Mouse (Mus musculus) limb, embryonic 15.5 days (tissue): ENCODE results near the gene Brdt. TPM values are rescaled to one million over a fixed set of nuclear protein-coding genes. Genes with fewer than 3 reads are reported as not detected.
"Not testable (repeated sequence)": the region's sequence is repeated elsewhere in the genome, so short reads cannot be mapped to it uniquely, and the experiment has no call there.

Source experiments
- ATAC-seq: fragments of 200-750 bp; cut with Nextera tagmentation; 2 replicates; pipeline ENCODE4 v1.8.0; 2017; ENCODE audit warnings: low read depth, moderate TSS enrichment; ENCODE audit not compliant: insufficient number of reproducible peaks, low FRiP score, low TSS enrichment
- H3K27ac ChIP-seq: fragments of 300-500 bp; sonication (generic); 2 replicates; pipeline ENCODE4 v1.5.1; 2015; ENCODE audit warnings: moderate library complexity, mild to moderate bottlenecking, inconsistent platforms
- H3K27me3 ChIP-seq: fragments of 300-500 bp; sonication (generic); 2 replicates; pipeline ENCODE4 v1.6.1; 2015; ENCODE audit warnings: inconsistent platforms
- H3K36me3 ChIP-seq: fragments of 300-500 bp; sonication (generic); 2 replicates; pipeline ENCODE4 v1.6.1; 2015; ENCODE audit warnings: inconsistent platforms
- H3K4me1 ChIP-seq: fragments of 300-500 bp; sonication (generic); 2 replicates; pipeline ENCODE4 v1.6.1; 2015; ENCODE audit warnings: inconsistent platforms
- H3K4me2 ChIP-seq: fragments of 300-500 bp; sonication (generic); 2 replicates; pipeline ENCODE4 v1.6.1; 2015; ENCODE audit warnings: mild to moderate bottlenecking, inconsistent platforms
- H3K4me3 ChIP-seq: fragments of 300-500 bp; sonication (generic); 2 replicates; pipeline ENCODE4 v1.5.1; 2015; ENCODE audit warnings: mild to moderate bottlenecking, inconsistent platforms
- H3K9ac ChIP-seq: fragments of 300-500 bp; sonication (generic); 2 replicates; pipeline ENCODE4 v1.6.1; 2015; ENCODE audit warnings: inconsistent platforms
- H3K9me3 ChIP-seq: fragments of 300-500 bp; sonication (generic); 2 replicates; pipeline ENCODE4 v1.6.1; 2016; ENCODE audit warnings: inconsistent platforms
- WGBS: fragments of 180-500 bp; shearing (Covaris S2); methylation state at CpG from one replicate; pipeline ENCODE4 v1.1.7; 2015; 5-methylcytosine and 5-hydroxymethylcytosine counted together
- polyA plus RNA-seq: library from polyadenylated mRNA; unstranded; fragments of >200 nt; fragmentation: Nextera tagmentation; extraction: Ambion mirVana; gene quantifications from 2 replicates; pipeline ENCODE4 v1.2.1, GENCODE M21; 2015

Gene Brdt
- polyA plus RNA-seq, 1 experiment from 2014 or later: 3.9 TPM

DNA sequence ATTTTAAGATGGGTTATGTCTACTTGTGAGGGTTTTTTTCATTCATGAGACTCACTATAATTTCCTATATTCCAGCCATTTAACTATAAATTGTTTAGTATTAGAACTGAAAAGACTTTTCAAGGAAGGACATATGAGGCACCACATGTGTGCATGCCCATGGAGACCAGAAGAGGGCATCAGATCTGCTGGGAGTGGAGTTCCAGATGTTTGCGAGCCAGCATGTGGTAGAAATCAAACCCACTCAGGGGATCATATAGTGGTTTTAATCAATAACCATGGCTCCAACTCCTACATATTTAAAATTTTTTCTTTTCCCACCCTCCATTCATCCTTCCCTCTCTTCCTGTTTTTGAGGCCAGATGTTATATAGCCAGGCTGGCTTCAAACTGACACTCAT is 15.3 kb downstream of the Brdt start:
- Histone ChIP-seq H3K4me3 (no peak overlapping the region), H3K9me3 (no peaks in the 10 kb centered on the region), H3K9ac (no peak overlapping the region), H3K27me3 (no peaks in the 10 kb centered on the region), H3K4me2 (no peak overlapping the region), H3K36me3 (no peaks in the 10 kb centered on the region), H3K4me1 (peaks cover 7% of the 10 kb centered on the region; the same call in 1 of the 2 replicates), H3K27ac (no peak overlapping the region)
- WGBS: 17% methylated on average over 1 of the region's 1 CpGs
- ATAC-seq: no peak

DNA sequence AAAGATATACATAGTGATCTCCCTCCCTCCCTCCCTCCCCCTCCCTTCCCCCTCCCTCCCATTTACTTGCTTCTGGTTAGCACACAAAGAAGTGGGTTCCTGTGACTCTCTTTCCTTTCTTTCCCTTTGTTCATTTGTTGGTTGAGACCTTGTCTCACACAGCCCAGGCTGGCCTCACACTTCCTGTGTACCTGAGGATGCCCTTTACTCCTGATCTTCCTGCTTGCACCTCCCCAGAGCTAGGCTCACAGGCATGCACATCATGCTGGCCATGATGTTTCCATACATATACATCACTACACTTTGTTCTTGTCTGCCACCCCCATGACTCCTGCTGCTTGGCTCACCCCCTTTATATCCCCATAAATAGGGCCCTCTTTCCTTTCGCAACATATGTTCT is 21.6 kb downstream of the Brdt start:
- Histone ChIP-seq H3K9ac (no peak overlapping the region), H3K4me2 (no peak overlapping the region), H3K27ac (no peak overlapping the region), H3K4me3 (no peak overlapping the region), H3K4me1 (0 out of 2 replicates have a peak, but pooled peaks cover 2% of the 10 kb centered on the region), H3K9me3 (no peaks in the 10 kb centered on the region), H3K36me3 (no peaks in the 10 kb centered on the region), H3K27me3 (no peaks in the 10 kb centered on the region)
- ATAC-seq: no peak
- WGBS: 77% methylated on average over 1 of the region's 1 CpGs

DNA sequence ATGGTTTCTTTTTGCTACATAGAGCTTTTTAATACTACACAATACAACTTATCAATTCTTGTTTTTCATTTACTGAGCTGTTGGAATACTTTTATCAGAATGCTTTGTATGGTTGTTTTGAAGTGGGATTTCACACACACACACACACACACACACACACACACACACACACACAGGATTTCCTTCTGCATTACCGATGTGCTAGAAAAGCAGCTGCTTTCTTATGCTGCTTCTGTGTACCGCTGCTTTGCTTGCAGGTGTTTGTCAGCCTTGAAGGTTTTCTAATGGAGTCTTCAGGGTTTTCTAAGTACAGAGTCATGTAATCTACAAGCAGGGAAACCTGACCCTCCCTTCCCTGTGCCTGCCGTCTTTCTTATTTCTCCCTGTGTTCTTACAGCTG is 23.0 kb downstream of the Brdt start:
- Histone ChIP-seq H3K9me3 (no peaks in the 10 kb centered on the region), H3K4me3 (no peak overlapping the region), H3K27ac (no peak overlapping the region), H3K9ac (no peak overlapping the region), H3K36me3 (no peaks in the 10 kb centered on the region), H3K27me3 (no peaks in the 10 kb centered on the region), H3K4me1 (0 out of 2 replicates have a peak, but pooled peaks cover 2% of the 10 kb centered on the region), H3K4me2 (no peak overlapping the region)
- 28% methylated on average over 3 of the region's 3 CpGs for WGBS
- ATAC-seq: no peak

GRCm38 (mm10) chr5:107355801-107356200 is 24.8 kb downstream of the Brdt start:
- Histone ChIP-seq H3K9me3 (no peaks in the 10 kb centered on the region), H3K4me3 (no peak overlapping the region), H3K27me3 (no peaks in the 10 kb centered on the region), H3K9ac (no peak overlapping the region), H3K27ac (no peak overlapping the region), H3K4me2 (no peak overlapping the region), H3K4me1 (peaks cover 5% of the 10 kb centered on the region; the same call in 1 of the 2 replicates), H3K36me3 (no peaks in the 10 kb centered on the region)
- ATAC-seq: no peak
- WGBS: 17% methylated on average over 1 of the region's 1 CpGs

DNA sequence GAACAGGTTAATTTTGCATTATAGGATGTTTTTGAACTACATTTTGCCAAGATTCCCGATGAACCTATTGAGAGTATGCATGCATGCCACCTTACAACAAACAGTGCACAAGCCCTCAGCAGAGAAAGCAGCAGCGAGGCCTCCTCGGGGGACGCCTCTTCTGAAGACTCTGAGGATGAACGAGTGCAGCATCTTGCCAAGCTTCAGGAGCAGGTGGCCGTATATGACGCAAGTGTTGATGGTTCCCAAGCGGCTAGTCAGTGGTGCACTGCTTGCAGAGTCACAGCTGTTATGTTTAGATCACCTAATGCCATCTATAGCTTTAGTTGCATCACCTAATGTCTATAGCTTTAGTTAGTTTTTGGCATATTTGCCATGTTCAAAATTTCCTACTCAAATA is 26.8 kb downstream of the Brdt start:
- H3K9me3 ChIP-seq: no peaks in the 10 kb centered on the region
- no peak for ATAC-seq
- WGBS: 83% methylated on average over 8 of the region's 8 CpGs
- H3K27ac ChIP-seq: no peak overlapping the region
- peaks cover 7% of the 10 kb centered on the region; the same call in 1 of the 2 replicates for H3K4me1 ChIP-seq
- H3K4me3 ChIP-seq: no peak overlapping the region
- H3K9ac ChIP-seq: no peak overlapping the region
- H3K36me3 ChIP-seq: no peaks in the 10 kb centered on the region
- no peaks in the 10 kb centered on the region for H3K27me3 ChIP-seq
- no peak overlapping the region for H3K4me2 ChIP-seq

GRCm38 (mm10) chr5:107359395-107360053 is 28.6 kb downstream of the Brdt start:
- Histone ChIP-seq H3K4me3 (peak overlapping the region; percentile 59), H3K36me3 (no peaks in the 10 kb centered on the region), H3K9me3 (no peaks in the 10 kb centered on the region), H3K4me2 (peak overlapping the region; percentile 46), H3K27me3 (no peaks in the 10 kb centered on the region), H3K9ac (peak overlapping the region; percentile 37; the same call in 1 of the 2 replicates), H3K4me1 (peaks cover 7% of the 10 kb centered on the region; the same call in 1 of the 2 replicates), H3K27ac (peak overlapping the region; percentile 81)
- under 1% methylated on average over 35 of the region's 40 CpGs for WGBS
- ATAC-seq: peak; percentile 93

DNA sequence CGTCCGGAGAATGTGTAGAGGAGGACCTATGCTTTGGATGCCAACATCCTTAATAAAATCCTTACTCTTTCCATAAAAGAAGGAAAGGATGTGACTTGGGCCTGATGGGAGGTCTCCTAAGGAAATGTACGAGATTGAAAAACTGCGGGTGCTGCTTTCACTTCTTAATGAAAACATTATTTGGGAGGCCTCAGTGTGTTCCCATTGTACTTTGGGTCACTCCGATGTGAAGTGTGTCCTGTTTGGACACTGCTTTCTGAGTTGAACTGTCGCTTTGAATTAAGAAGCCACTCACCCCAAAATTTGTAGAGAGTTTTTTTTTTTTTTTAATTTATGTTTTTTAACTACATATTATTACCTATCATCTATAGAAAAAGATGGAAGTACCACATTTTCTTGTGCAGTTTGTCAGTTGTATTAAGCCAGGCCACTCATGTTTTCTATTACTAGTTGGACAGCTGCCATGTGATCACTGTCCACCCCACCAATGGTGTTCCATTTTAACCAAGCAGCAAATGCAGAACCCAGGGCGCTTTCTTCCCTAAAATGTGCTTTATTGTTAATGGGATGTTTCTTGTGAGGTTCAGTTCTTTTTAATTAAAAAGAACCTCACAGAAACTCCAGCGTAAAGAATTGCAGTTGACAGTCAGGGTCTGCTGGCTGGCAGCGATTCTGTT is 29.2 kb downstream of the Brdt start:
- peak overlapping the region; percentile 37; the same call in 1 of the 2 replicates for H3K9ac ChIP-seq
- no peaks in the 10 kb centered on the region for H3K36me3 ChIP-seq
- H3K4me1 ChIP-seq: peaks cover 7% of the 10 kb centered on the region; the same call in 1 of the 2 replicates
- ATAC-seq: no peak
- peak overlapping the region; percentile 59 for H3K4me3 ChIP-seq
- H3K27ac ChIP-seq: peak overlapping the region; percentile 81
- no peaks in the 10 kb centered on the region for H3K27me3 ChIP-seq
- no peaks in the 10 kb centered on the region for H3K9me3 ChIP-seq
- peak overlapping the region; percentile 46 for H3K4me2 ChIP-seq
- WGBS: 14% methylated on average over 9 of the region's 9 CpGs

GRCm38 (mm10) chr5:107370040-107370439 is 39.1 kb downstream of the Brdt start:
- Histone ChIP-seq H3K27ac (no peak overlapping the region), H3K4me3 (no peak overlapping the region), H3K9ac (no peak overlapping the region), H3K4me1 (no peaks in the 10 kb centered on the region), H3K9me3 (no peaks in the 10 kb centered on the region), H3K36me3 (peaks cover 17% of the 10 kb centered on the region), H3K4me2 (no peak overlapping the region), H3K27me3 (no peaks in the 10 kb centered on the region)
- WGBS: 84% methylated on average over 3 of the region's 3 CpGs
- no peak for ATAC-seq

DNA sequence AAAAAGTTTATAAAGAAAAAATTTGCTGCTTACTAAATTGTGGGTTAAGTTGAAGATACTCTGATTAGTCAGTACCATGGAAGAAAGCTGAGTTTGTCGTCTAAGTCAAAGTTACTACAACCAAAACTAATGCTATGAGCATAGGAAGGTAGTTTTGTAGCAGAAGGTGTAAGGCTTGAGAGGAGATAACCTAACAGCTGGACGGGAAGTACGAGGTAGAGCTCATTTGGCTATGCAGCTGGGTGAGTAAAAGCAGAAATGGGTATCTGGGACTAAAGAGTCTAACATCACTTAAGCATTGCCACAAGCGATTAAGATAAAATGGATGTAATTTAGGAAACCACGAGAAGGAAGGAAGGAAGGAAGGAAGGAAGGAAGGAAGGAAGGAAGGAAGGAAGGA is 40.4 kb downstream of the Brdt start:
- H3K36me3 ChIP-seq: peaks cover 23% of the 10 kb centered on the region
- H3K4me3 ChIP-seq: no peak overlapping the region
- H3K27me3 ChIP-seq: no peaks in the 10 kb centered on the region
- no peak overlapping the region for H3K4me2 ChIP-seq
- no peak overlapping the region for H3K9ac ChIP-seq
- no peaks in the 10 kb centered on the region for H3K9me3 ChIP-seq
- WGBS: 82% methylated on average over 5 of the region's 5 CpGs
- H3K27ac ChIP-seq: no peak overlapping the region
- H3K4me1 ChIP-seq: no peaks in the 10 kb centered on the region
- ATAC-seq: no peak

GRCm38 (mm10) chr5:107373256-107373655 is 42.3 kb downstream of the Brdt start:
- 87% methylated on average over 4 of the region's 4 CpGs for WGBS
- Histone ChIP-seq H3K9ac (no peak overlapping the region), H3K4me1 (no peaks in the 10 kb centered on the region), H3K27me3 (no peaks in the 10 kb centered on the region), H3K27ac (no peak overlapping the region), H3K4me2 (no peak overlapping the region), H3K4me3 (no peak overlapping the region), H3K9me3 (no peaks in the 10 kb centered on the region), H3K36me3 (peaks cover 28% of the 10 kb centered on the region)
- no peak for ATAC-seq

- not testable (repeated sequence) for H3K27me3 ChIP-seq, H3K4me2 ChIP-seq, H3K9me3 ChIP-seq, H3K4me1 ChIP-seq, ATAC-seq, H3K9ac ChIP-seq, H3K4me3 ChIP-seq, H3K27ac ChIP-seq
- H3K36me3 ChIP-seq: peaks cover 28% of the 10 kb centered on the region
These were observed 55.5 kb downstream of the Brdt start for GRCm38 (mm10) chr5:107386448-107386847.

- 87% methylated on average over 1 of the region's 1 CpGs for WGBS
- Histone ChIP-seq H3K27me3 (no peaks in the 10 kb centered on the region), H3K4me1 (no peaks in the 10 kb centered on the region), H3K4me2 (no peak overlapping the region), H3K9ac (no peak overlapping the region), H3K27ac (no peak overlapping the region), H3K4me3 (no peak overlapping the region), H3K36me3 (peaks cover 22% of the 10 kb centered on the region), H3K9me3 (no peaks in the 10 kb centered on the region)
- ATAC-seq: no peak
These were observed 56.8 kb downstream of the Brdt start for GRCm38 (mm10) chr5:107387788-107388187.
